Mouse (Mus musculus): ENCODE results near the gene Pkd1l3. TPM values are rescaled to one million over a fixed set of nuclear protein-coding genes. Genes with fewer than 3 reads are reported as not detected.

Pkd1l3 gene
- polyA plus RNA-seq, 2 experiments from 2014 or later: 0.32 to 1.6 TPM

GRCm38 (mm10) chr8:109632498-109632897 is 18.2 kb downstream of the Pkd1l3 start:
- no peak for ATAC-seq

GRCm38 (mm10) chr8:109635146-109635545 is 20.8 kb downstream of the Pkd1l3 start:
- ATAC-seq: no peak

- no peak for ATAC-seq
Observed at GRCm38 (mm10) chr8:109638851-109639250, 24.5 kb downstream of the Pkd1l3 start.

- ATAC-seq: no peak
Observed at GRCm38 (mm10) chr8:109640410-109640809, 26.1 kb downstream of the Pkd1l3 start.

GRCm38 (mm10) chr8:109641236-109641635 is 26.9 kb downstream of the Pkd1l3 start:
- ATAC-seq: no peak

- ATAC-seq: no peak
Observed at GRCm38 (mm10) chr8:109647331-109647730, 33.0 kb downstream of the Pkd1l3 start.

- ATAC-seq: no peak
Observed at GRCm38 (mm10) chr8:109648469-109648868, 34.2 kb downstream of the Pkd1l3 start.

- no peak for ATAC-seq
Observed at GRCm38 (mm10) chr8:109650801-109651200, 36.5 kb downstream of the Pkd1l3 start.

- ATAC-seq: no peak
Observed at GRCm38 (mm10) chr8:109656860-109657259, 42.5 kb downstream of the Pkd1l3 start.

- no peak for ATAC-seq
Observed at GRCm38 (mm10) chr8:109662328-109662727, 48.0 kb downstream of the Pkd1l3 start.

GRCm38 (mm10) chr8:109666616-109667015 is 52.3 kb downstream of the Pkd1l3 start:
- no peak for ATAC-seq

GRCm38 (mm10) chr8:109672656-109673055 is 58.3 kb downstream of the Pkd1l3 start:
- ATAC-seq: no peak

GRCm38 (mm10) chr8:109673596-109673995 is 59.3 kb downstream of the Pkd1l3 start:
- no peak for ATAC-seq

GRCm38 (mm10) chr8:109675896-109676643 is 61.8 kb downstream of the Pkd1l3 start:
- no peak for ATAC-seq

GRCm38 (mm10) chr8:109681535-109681934 is 67.2 kb downstream of the Pkd1l3 start:
- no peak for ATAC-seq

- ATAC-seq: no peak
Observed at GRCm38 (mm10) chr8:109682120-109682519, 67.8 kb downstream of the Pkd1l3 start.

- ATAC-seq: no peak
Observed at GRCm38 (mm10) chr8:109687248-109687647, 72.9 kb downstream of the Pkd1l3 start.

- peak; percentile 9 for ATAC-seq
Observed at GRCm38 (mm10) chr8:109691769-109692168, 77.5 kb downstream of the Pkd1l3 start.

GRCm38 (mm10) chr8:109692443-109693145 is 78.3 kb downstream of the Pkd1l3 start:
- peak; percentile 20 for ATAC-seq

GRCm38 (mm10) chr8:109693146-109693900 is 79.0 kb downstream of the Pkd1l3 start, which contains the start of gene Ist1:
TSS of gene Ist1 (minus strand) at chr8:109693260.
- peak; percentile 94 for ATAC-seq

GRCm38 (mm10) chr8:109694154-109694553 is 79.8 kb downstream of the Pkd1l3 start:
- no peak for ATAC-seq

GRCm38 (mm10) chr8:109697754-109698153 is 83.4 kb downstream of the Pkd1l3 start:
- ATAC-seq: no peak

GRCm38 (mm10) chr8:109698477-109698876 is 84.2 kb downstream of the Pkd1l3 start:
- ATAC-seq: no peak

All from activated CD4-positive, CD25-positive, alpha-beta regulatory T cell, adult 4 months (primary cell).